Mouse (Mus musculus): ENCODE results near the gene Gm20388.

Gene Gm20388

GRCm38 (mm10) chr8:120119931-120120330 is 209.3 kb downstream of the Gm20388 start:
- in situ Hi-C loops (cut with MboI), result no loop called here

- in situ Hi-C loops (cut with MboI), result no loop called here
These were observed 210.3 kb downstream of the Gm20388 start for GRCm38 (mm10) chr8:120120951-120121350.

GRCm38 (mm10) chr8:120124261-120124660 is 213.6 kb downstream of the Gm20388 start:
- in situ Hi-C loops (cut with MboI), result no loop called here

- in situ Hi-C loops (cut with MboI), result no loop called here
These were observed 214.3 kb downstream of the Gm20388 start for GRCm38 (mm10) chr8:120124836-120125389.

GRCm38 (mm10) chr8:120126357-120127161 is 215.9 kb downstream of the Gm20388 start:
- in situ Hi-C loops (cut with MboI), result no loop called here

GRCm38 (mm10) chr8:120129547-120129946 is 218.9 kb downstream of the Gm20388 start:
- in situ Hi-C loops (cut with MboI), result no loop called here

- in situ Hi-C loops (cut with MboI), result no loop called here
These were observed 220.5 kb downstream of the Gm20388 start for GRCm38 (mm10) chr8:120131158-120131557.

- in situ Hi-C loops (cut with MboI), result no loop called here
These were observed 222.5 kb downstream of the Gm20388 start for GRCm38 (mm10) chr8:120133169-120133568.

GRCm38 (mm10) chr8:120135687-120136086 is 225.0 kb downstream of the Gm20388 start:
- in situ Hi-C loops (cut with MboI), result no loop called here

GRCm38 (mm10) chr8:120136618-120137017 is 226.0 kb downstream of the Gm20388 start:
- in situ Hi-C loops (cut with MboI), result no loop called here

- in situ Hi-C loops (cut with MboI), result no loop called here
These were observed 228.3 kb downstream of the Gm20388 start for GRCm38 (mm10) chr8:120138958-120139357.

- in situ Hi-C loops (cut with MboI), result no loop called here
These were observed 230.1 kb downstream of the Gm20388 start for GRCm38 (mm10) chr8:120140769-120141168.

GRCm38 (mm10) chr8:120143911-120144651 is 233.4 kb downstream of the Gm20388 start:
- in situ Hi-C loops (cut with MboI), result no loop called here

- in situ Hi-C loops (cut with MboI), result no loop called here
These were observed 234.1 kb downstream of the Gm20388 start for GRCm38 (mm10) chr8:120144652-120145301.

- in situ Hi-C loops (cut with MboI), result no loop called here
These were observed 235.4 kb downstream of the Gm20388 start for GRCm38 (mm10) chr8:120146051-120146450.

GRCm38 (mm10) chr8:120150028-120150427 is 239.4 kb downstream of the Gm20388 start:
- in situ Hi-C loops (cut with MboI), result no loop called here

GRCm38 (mm10) chr8:120151151-120151550 is 240.5 kb downstream of the Gm20388 start:
- in situ Hi-C loops (cut with MboI), result no loop called here

GRCm38 (mm10) chr8:120152636-120153035 is 242.0 kb downstream of the Gm20388 start:
- in situ Hi-C loops (cut with MboI), result no loop called here

- in situ Hi-C loops (cut with MboI), result no loop called here
These were observed 249.7 kb downstream of the Gm20388 start for GRCm38 (mm10) chr8:120160366-120160765.

- in situ Hi-C loops (cut with MboI), result no loop called here
These were observed 251.2 kb downstream of the Gm20388 start for GRCm38 (mm10) chr8:120161658-120162403.

GRCm38 (mm10) chr8:120162404-120162752 is 251.7 kb downstream of the Gm20388 start:
- in situ Hi-C loops (cut with MboI), result no loop called here

- in situ Hi-C loops (cut with MboI), result no loop called here
These were observed 252.7 kb downstream of the Gm20388 start for GRCm38 (mm10) chr8:120163376-120163775.
